Mouse (Mus musculus): ENCODE measurements around the gene Pde4d.
A peak's percentile ranks its signal among the peaks of the same experiment; 100 is the strongest.

Gene Pde4d

GRCm38 (mm10) chr13:109921336-109922038 is 1471.7 kb downstream of the Pde4d start:
- DNase-seq (ENCODE audit: low spot score) = no peak

- no peak for DNase-seq (ENCODE audit: low spot score)
Measured at GRCm38 (mm10) chr13:109922228-109922627, 1472.5 kb downstream of the Pde4d start.

- no peak for DNase-seq (ENCODE audit: low spot score)
Measured at GRCm38 (mm10) chr13:109922782-109923181, 1473.0 kb downstream of the Pde4d start.

GRCm38 (mm10) chr13:109924771-109925170 is 1475.0 kb downstream of the Pde4d start:
- DNase-seq (ENCODE audit: low spot score) = no peak

- DNase-seq (ENCODE audit: low spot score) = peak; percentile 29
Measured at GRCm38 (mm10) chr13:109926277-109926920, 1476.7 kb downstream of the Pde4d start.

GRCm38 (mm10) chr13:109927782-109928181 is 1478.0 kb downstream of the Pde4d start:
- no peak for DNase-seq (ENCODE audit: low spot score)

- DNase-seq (ENCODE audit: low spot score) = no peak
Measured at GRCm38 (mm10) chr13:109932688-109933087, 1482.9 kb downstream of the Pde4d start.

- DNase-seq (ENCODE audit: low spot score) = no peak
Measured at GRCm38 (mm10) chr13:109933554-109933953, 1483.8 kb downstream of the Pde4d start.

GRCm38 (mm10) chr13:109936866-109937265 is 1487.1 kb downstream of the Pde4d start:
- no peak for DNase-seq (ENCODE audit: low spot score)

- no peak for DNase-seq (ENCODE audit: low spot score)
Measured at GRCm38 (mm10) chr13:109944822-109945551, 1495.2 kb downstream of the Pde4d start.

- no peak for DNase-seq (ENCODE audit: low spot score)
Measured at GRCm38 (mm10) chr13:109951466-109951865, 1501.7 kb downstream of the Pde4d start.

GRCm38 (mm10) chr13:109954189-109954588 is 1504.4 kb downstream of the Pde4d start:
- DNase-seq (ENCODE audit: low spot score) = no peak

- no peak for DNase-seq (ENCODE audit: low spot score)
Measured at GRCm38 (mm10) chr13:109957953-109958352, 1508.2 kb downstream of the Pde4d start.

- DNase-seq (ENCODE audit: low spot score) = no peak
Measured at GRCm38 (mm10) chr13:109982821-109983443, 1533.2 kb downstream of the Pde4d start.

- no peak for DNase-seq (ENCODE audit: low spot score)
Measured at GRCm38 (mm10) chr13:109985411-109985810, 1535.7 kb downstream of the Pde4d start.

GRCm38 (mm10) chr13:109985892-109986291 is 1536.1 kb downstream of the Pde4d start:
- peak; percentile 40 for DNase-seq (ENCODE audit: low spot score)

GRCm38 (mm10) chr13:109992775-109993505 is 1543.2 kb downstream of the Pde4d start:
- peak; percentile 85 for DNase-seq (ENCODE audit: low spot score)

- no peak for DNase-seq (ENCODE audit: low spot score)
Measured at GRCm38 (mm10) chr13:109994240-109994764, 1544.6 kb downstream of the Pde4d start.

GRCm38 (mm10) chr13:110002081-110002480 is 1552.3 kb downstream of the Pde4d start:
- DNase-seq (ENCODE audit: low spot score) = no peak

All from ovary, adult 18-20 months (tissue).